Mouse (Mus musculus) lung, embryonic 14.5 days (tissue): ENCODE data around the gene Tgfbrap1. TPM values are rescaled to one million over a fixed set of nuclear protein-coding genes. Genes with fewer than 3 reads are reported as not detected.
"Not testable (repeated sequence)": the region's sequence is repeated elsewhere in the genome, so short reads cannot be mapped to it uniquely, and the experiment has no call there.

ENCODE experiments used
- ATAC-seq: fragments of 200-750 bp; cut with Nextera tagmentation; 2 replicates; pipeline ENCODE4 v1.8.0; 2017; ENCODE audit warnings: mild to moderate bottlenecking, moderate TSS enrichment, moderate library complexity; ENCODE audit not compliant: insufficient read depth
- DNase-seq: peaks from one replicate; pipeline ENCODE4 v3.0.0-alpha.2; 2015
- H3K27ac ChIP-seq: fragments of 300-500 bp; sonication (generic); 2 replicates; pipeline ENCODE4 v1.5.1; 2014; ENCODE audit warnings: low read depth, mild to moderate bottlenecking, moderate library complexity
- H3K27me3 ChIP-seq: fragments of 300-500 bp; sonication (generic); 2 replicates; pipeline ENCODE4 v1.6.1; 2014; ENCODE audit warnings: low read length, control low read depth; ENCODE audit not compliant: insufficient read depth
- H3K36me3 ChIP-seq: fragments of 300-500 bp; sonication (generic); 2 replicates; pipeline ENCODE4 v1.6.1; 2014; ENCODE audit warnings: control low read depth; ENCODE audit not compliant: insufficient read depth
- H3K4me1 ChIP-seq: fragments of 300-500 bp; sonication (generic); 2 replicates; pipeline ENCODE4 v1.6.1; 2014; ENCODE audit warnings: antibody characterized with exemption, control low read depth; ENCODE audit not compliant: insufficient read depth
- H3K4me2 ChIP-seq: fragments of 300-500 bp; sonication (generic); 2 replicates; pipeline ENCODE4 v1.6.1; 2014; ENCODE audit warnings: mild to moderate bottlenecking
- H3K4me3 ChIP-seq: fragments of 300-500 bp; sonication (generic); 2 replicates; pipeline ENCODE4 v1.5.1; 2014; ENCODE audit warnings: low read depth, low read length
- H3K9ac ChIP-seq: fragments of 300-500 bp; sonication (generic); 2 replicates; pipeline ENCODE4 v1.6.1; 2014
- H3K9me3 ChIP-seq: fragments of 300-500 bp; sonication (generic); 2 replicates; pipeline ENCODE4 v1.6.1; 2016; ENCODE audit warnings: low read depth, low read length, control low read depth
- CTCF ChIP-seq: IDR thresholded peaks from 2 replicates; pipeline ENCODE4 v1.5.1; 2016; ENCODE audit warnings: antibody characterized with exemption, low read depth
- WGBS: fragments of 180-500 bp; shearing (Covaris S2); extraction: QIAGEN DNeasy Blood & Tissue Kit; methylation state at CpG from one replicate; pipeline ENCODE4 v1.1.7; 2014; 5-methylcytosine and 5-hydroxymethylcytosine counted together
- polyA plus RNA-seq: library from polyadenylated mRNA; unstranded; fragments of >200 nt; fragmentation: Nextera tagmentation; extraction: Ambion mirVana; gene quantifications from 2 replicates; pipeline ENCODE4 v1.2.1, GENCODE M21; 2014

Gene Tgfbrap1
- polyA plus RNA-seq, 1 experiment from 2014 or later, result 13.2 TPM

GRCm38 (mm10) chr1:43141555-43141961 lies 43.1 kb upstream of the Tgfbrap1 start:
- H3K4me3 ChIP-seq, result no peak overlapping the region
- H3K4me2 ChIP-seq, result no peak overlapping the region
- TF ChIP-seq CTCF, result no peak
- no peaks in the 10 kb centered on the region for H3K27me3 ChIP-seq
- WGBS, result 55% methylated on average over 11 of the region's 11 CpGs
- no peaks in the 10 kb centered on the region for H3K9me3 ChIP-seq
- no peak overlapping the region for H3K27ac ChIP-seq
- H3K36me3 ChIP-seq, result no peaks in the 10 kb centered on the region
- H3K9ac ChIP-seq, result no peak overlapping the region
- DNase-seq (peak; percentile 45), ATAC-seq (peak; percentile 28; the same call in 1 of the 2 replicates)
- H3K4me1 ChIP-seq, result no peaks in the 10 kb centered on the region

GRCm38 (mm10) chr1:43139587-43140266 lies 41.3 kb upstream of the Tgfbrap1 start:
- Histone ChIP-seq H3K4me1 (no peaks in the 10 kb centered on the region), H3K9me3 (no peaks in the 10 kb centered on the region), H3K36me3 (peaks cover 4% of the 10 kb centered on the region; the same call in 1 of the 2 replicates), H3K27me3 (no peaks in the 10 kb centered on the region), H3K27ac (no peak overlapping the region), H3K4me3 (no peak overlapping the region), H3K9ac (no peak overlapping the region), H3K4me2 (no peak overlapping the region)
- 50% methylated on average over 8 of the region's 8 CpGs for WGBS
- DNase-seq (peak; percentile 97), ATAC-seq (peak; percentile 80)
- TF ChIP-seq CTCF, result peak; percentile 99

GRCm38 (mm10) chr1:43138268-43138812 lies 39.9 kb upstream of the Tgfbrap1 start:
- 64% methylated on average over 15 of the region's 15 CpGs for WGBS
- Histone ChIP-seq H3K9ac (no peak overlapping the region), H3K4me2 (no peak overlapping the region), H3K27ac (no peak overlapping the region), H3K4me3 (no peak overlapping the region), H3K36me3 (peaks cover 4% of the 10 kb centered on the region; the same call in 1 of the 2 replicates), H3K9me3 (no peaks in the 10 kb centered on the region), H3K27me3 (no peaks in the 10 kb centered on the region), H3K4me1 (no peaks in the 10 kb centered on the region)
- DNase-seq, result no peak
- no peak for ATAC-seq
- peak; percentile 55 for TF ChIP-seq CTCF

GRCm38 (mm10) chr1:43137334-43137733 lies 38.9 kb upstream of the Tgfbrap1 start:
- Histone ChIP-seq H3K27me3 (no peaks in the 10 kb centered on the region), H3K4me2 (no peak overlapping the region), H3K9me3 (no peaks in the 10 kb centered on the region), H3K36me3 (peaks cover 4% of the 10 kb centered on the region; the same call in 1 of the 2 replicates), H3K4me3 (no peak overlapping the region), H3K4me1 (no peaks in the 10 kb centered on the region), H3K27ac (no peak overlapping the region), H3K9ac (no peak overlapping the region)
- DNase-seq, result no peak
- TF ChIP-seq CTCF, result no peak
- ATAC-seq, result no peak
- WGBS, result 64% methylated on average over 5 of the region's 5 CpGs

GRCm38 (mm10) chr1:43136488-43137029 lies 38.1 kb upstream of the Tgfbrap1 start:
- H3K36me3 ChIP-seq, result not testable (repeated sequence)
- WGBS, result 63% methylated on average over 2 of the region's 2 CpGs

GRCm38 (mm10) chr1:43131591-43131990 lies 33.2 kb upstream of the Tgfbrap1 start:
- WGBS, result 89% methylated on average over 9 of the region's 9 CpGs
- H3K27me3 ChIP-seq, result no peaks in the 10 kb centered on the region
- no peak for TF ChIP-seq CTCF
- H3K27ac ChIP-seq, result no peak overlapping the region
- no peak overlapping the region for H3K9ac ChIP-seq
- no peak overlapping the region for H3K4me3 ChIP-seq
- no peak overlapping the region for H3K4me2 ChIP-seq
- no peak for DNase-seq
- H3K9me3 ChIP-seq, result no peaks in the 10 kb centered on the region
- H3K36me3 ChIP-seq, result peaks cover 15% of the 10 kb centered on the region
- ATAC-seq, result no peak
- H3K4me1 ChIP-seq, result no peaks in the 10 kb centered on the region

More at GRCm38 (mm10) chr1:43136488-43137029, 38.1 kb upstream of the Tgfbrap1 start:
- H3K4me2 ChIP-seq, H3K27me3 ChIP-seq, H3K4me3 ChIP-seq, H3K9ac ChIP-seq, H3K9me3 ChIP-seq, ATAC-seq, H3K4me1 ChIP-seq, DNase-seq, H3K27ac ChIP-seq: not testable (repeated sequence)

- no peak for DNase-seq
- Histone ChIP-seq H3K27me3 (no peaks in the 10 kb centered on the region), H3K4me3 (no peak overlapping the region), H3K9me3 (no peaks in the 10 kb centered on the region), H3K9ac (no peak overlapping the region), H3K4me2 (no peak overlapping the region), H3K27ac (no peak overlapping the region), H3K36me3 (peaks cover 11% of the 10 kb centered on the region), H3K4me1 (no peaks in the 10 kb centered on the region)
- TF ChIP-seq CTCF, result no peak
- ATAC-seq, result no peak
- WGBS, result 59% methylated on average over 5 of the region's 5 CpGs
These were observed 32.0 kb upstream of the Tgfbrap1 start for GRCm38 (mm10) chr1:43130219-43130981.
